Mouse (Mus musculus) right cerebral cortex, postnatal 25 days (tissue): Measurements from ENCODE around the gene Armcx4.
"Not testable (repeated sequence)": the region's sequence is repeated elsewhere in the genome, so short reads cannot be mapped to it uniquely, and the experiment has no call there.

Experiments
- DNase-seq: peaks from one replicate; pipeline ENCODE4 v3.0.0; 2022

The Armcx4 gene

DNA sequence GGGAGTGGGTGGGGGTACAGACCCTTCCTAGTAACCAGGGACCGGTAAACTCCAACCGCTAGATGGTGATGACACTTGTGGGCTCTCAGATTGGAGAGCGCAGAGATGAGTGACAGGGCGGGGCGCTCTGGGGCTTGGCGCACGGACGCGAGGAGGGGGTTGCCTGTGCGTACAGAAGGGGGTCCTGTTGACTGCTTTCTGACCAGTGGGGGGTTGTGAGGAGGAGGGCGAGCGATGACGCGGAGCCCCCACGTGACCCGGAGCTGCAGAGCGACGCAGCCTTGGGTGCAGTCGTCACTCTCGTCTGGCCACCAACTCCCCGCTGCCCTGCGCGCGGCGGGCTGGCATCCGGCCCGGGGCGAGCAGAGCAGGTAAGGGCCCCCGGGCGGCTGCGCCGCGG, at the start of gene Armcx4:
Gene Armcx4 (plus strand): TSS at position 253 of the 400 bp plus-strand sequence.
- peak; percentile 71 for DNase-seq

- DNase-seq, result no peak
Measured at GRCm38 (mm10) chrX:134641000-134641760, 45.1 kb upstream of the Armcx4 start.

GRCm38 (mm10) chrX:134646338-134646737, 40.0 kb upstream of the Armcx4 start:
- DNase-seq, result no peak

DNA sequence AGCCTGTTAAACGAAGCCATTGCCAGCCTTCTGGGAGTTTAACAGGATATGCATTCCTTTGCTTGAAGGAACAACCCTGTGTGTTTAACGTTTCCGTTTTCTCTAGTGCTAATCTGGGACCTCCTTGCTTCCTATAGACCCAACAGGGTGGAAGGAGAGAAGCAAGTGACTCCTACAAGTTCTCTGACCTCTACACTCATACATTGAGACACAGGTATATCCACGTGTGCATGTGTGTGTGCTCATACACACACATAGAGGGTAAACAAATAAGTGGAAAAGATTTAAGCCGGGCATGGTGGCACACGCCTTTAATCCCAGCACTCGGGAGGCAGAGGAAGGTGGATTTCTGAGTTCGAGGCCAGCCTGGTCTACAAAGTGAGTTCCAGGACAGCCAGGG, 38.9 kb upstream of the Armcx4 start:
- no peak for DNase-seq

- DNase-seq, result peak; percentile 28
Measured at GRCm38 (mm10) chrX:134648031-134648692, 38.2 kb upstream of the Armcx4 start.

GRCm38 (mm10) chrX:134652061-134652460, 34.3 kb upstream of the Armcx4 start:
- DNase-seq, result no peak

DNA sequence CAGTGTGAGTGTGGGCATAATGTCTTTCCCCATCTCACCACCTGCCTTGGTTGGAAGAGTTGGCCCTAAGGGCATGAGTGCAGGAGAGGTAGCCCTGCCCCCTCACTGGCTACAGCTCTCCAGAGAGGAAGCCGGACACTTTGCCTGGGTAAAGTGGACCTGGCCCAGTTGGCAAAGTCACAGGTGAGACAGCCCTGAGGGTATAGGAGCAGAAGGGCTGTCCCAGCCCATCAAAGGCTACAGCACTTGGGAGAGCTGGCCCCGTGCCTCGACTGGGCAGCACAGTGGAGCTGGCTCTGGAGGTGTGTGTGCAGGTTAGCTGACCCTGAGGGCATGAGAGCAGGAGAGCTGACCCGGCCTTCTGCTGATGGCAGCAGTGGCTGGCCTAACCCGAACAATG, 24.7 kb upstream of the Armcx4 start:
- no peak for DNase-seq

- DNase-seq, result no peak
Measured at GRCm38 (mm10) chrX:134675022-134675421, 11.3 kb upstream of the Armcx4 start.

DNA sequence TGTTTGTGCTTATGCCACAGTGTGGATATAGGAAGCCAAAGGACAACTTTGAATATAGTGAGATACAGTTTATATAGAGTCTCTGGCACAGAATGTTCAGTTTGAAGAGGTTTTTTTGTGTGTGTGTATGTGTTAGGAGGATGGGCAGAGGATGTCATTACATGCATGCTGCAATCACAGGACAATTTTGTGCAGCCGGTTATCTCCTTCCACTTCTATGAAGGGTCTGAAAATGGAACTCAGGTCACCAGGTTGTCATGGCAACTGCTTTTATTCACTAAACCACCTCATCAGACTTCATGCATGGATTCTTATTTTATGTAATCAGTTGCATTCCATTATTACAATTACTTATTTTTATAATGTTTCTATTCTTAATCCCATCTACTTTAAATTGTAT, 10.4 kb upstream of the Armcx4 start:
- DNase-seq, result no peak

DNA sequence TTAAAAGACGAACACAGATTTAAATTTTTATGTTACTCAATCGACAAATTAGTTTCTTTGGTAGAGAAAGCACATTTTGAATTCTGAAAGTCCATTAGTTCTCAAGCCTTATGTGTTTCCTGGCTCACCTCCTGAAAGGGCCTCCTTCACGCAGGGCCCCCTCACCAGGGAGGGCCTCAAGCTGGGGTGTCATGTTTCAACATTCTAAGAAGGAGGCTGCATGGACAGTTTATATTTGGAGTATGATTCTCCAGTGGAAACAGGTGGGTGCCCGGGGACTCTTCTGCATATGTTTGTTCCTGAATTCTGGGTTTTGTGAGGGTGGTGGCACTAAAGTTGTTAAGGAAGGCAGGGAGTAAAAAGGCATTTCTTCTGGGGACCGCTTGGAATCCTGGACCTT, 1.4 kb upstream of the Armcx4 start:
- DNase-seq, result no peak

- peak; percentile 22 for DNase-seq
Measured at GRCm38 (mm10) chrX:134686739-134687171, 436 bp downstream of the Armcx4 start.

DNA sequence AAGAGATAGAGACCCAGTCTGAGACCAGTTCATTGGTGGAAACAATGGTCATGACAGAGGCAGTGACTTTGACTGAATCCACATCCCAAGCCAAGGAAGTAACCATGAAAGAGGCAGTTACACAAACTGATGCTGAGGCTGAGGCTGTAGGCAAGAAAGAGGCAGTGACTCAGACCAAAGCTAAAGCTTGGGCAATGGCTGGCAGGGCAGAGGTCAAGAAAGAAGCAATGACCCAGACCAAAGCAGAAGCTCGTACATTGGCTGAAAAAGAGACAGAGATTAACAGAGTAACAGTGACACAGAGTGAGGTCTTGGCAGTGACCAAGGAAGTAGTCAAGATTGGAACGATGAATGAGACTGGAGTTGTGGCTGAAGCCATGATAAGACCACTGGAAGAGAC, 3.4 kb downstream of the Armcx4 start:
- DNase-seq, result no peak

DNA sequence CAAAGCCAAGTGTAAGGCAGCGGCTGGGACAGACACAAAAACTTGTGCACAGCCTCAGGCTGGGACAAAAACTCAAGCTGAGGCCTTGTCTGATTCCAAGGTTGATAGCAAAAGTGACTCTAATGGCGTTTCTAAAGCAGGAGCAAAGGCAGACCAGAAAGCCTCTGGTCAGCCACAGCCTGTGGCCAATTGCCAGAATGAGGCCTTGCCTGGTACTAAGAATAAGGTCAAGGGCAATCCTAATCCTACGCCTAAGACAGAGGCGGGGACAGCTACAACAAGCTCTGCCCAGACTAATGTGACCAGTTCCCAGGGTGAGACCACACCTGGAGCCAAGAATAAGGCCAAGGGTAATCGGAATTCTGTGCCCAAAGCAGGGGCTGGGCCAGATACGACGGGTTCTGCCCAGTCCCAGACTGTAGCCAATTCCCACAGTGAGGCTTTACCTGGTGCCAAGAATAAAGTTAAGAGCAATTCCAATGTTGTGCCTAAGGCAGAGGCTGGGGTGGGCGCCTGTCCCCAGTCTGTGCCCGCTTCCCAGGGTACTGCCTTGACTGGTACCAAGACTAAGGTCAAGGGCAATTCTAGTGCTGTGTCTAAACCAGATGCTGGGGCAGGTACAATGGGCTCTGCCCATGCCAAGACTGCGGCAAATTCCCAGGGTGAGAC, 4.7 kb downstream of the Armcx4 start:
- DNase-seq, result no peak

DNA sequence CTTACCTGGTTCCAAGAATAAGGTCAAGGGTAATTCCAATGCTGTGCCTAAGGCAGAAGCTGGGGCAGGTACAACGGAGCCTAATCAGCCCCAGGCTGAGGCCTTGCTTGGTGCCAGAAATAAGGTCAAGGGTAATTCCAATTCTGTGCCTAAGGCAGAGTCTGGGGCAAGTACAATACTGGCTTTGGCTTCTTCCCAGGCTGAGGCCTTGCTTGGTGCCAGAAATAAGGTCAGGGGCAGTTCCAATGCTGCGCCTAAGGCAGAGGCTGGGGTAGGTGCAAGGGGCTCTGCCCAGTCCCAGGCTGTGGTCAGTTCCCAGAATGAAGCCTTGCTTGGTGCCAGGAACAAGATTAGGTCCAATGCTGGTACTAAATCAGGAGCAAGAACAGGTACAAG, 5.2 kb downstream of the Armcx4 start:
- no peak for DNase-seq

GRCm38 (mm10) chrX:134716863-134717262, 30.5 kb downstream of the Armcx4 start:
- no peak for DNase-seq

- peak; percentile 52 for DNase-seq
Measured at GRCm38 (mm10) chrX:134717752-134718308, 31.5 kb downstream of the Armcx4 start, which contains the start of gene Armcx1. TSS of gene Armcx1 (plus strand) at chrX:134717963.

GRCm38 (mm10) chrX:134718524-134718923, 32.2 kb downstream of the Armcx4 start:
- DNase-seq, result peak; percentile 60

- DNase-seq, result not testable (repeated sequence)
Measured at GRCm38 (mm10) chrX:134723762-134724161, 37.4 kb downstream of the Armcx4 start.

DNA sequence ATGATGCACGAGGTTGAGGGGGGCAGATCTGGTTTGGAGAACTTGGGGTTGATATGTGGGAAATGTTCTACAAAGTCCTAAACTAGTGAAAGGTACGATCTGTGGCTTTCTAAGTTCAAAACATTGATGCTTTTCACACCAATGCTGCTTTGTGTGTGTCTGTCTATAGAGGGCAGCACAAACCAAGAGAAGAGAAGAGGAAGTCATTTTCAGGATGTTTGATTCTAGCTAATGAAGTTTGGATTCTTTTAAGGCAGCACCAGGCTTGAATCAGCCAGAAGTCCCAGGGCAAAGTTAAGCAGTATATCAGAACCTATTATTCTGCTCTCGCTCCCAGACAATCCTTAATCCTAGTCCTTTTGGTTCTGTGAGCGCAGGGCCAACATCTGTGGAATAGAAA, 43.5 kb downstream of the Armcx4 start:
- DNase-seq, result no peak

DNA sequence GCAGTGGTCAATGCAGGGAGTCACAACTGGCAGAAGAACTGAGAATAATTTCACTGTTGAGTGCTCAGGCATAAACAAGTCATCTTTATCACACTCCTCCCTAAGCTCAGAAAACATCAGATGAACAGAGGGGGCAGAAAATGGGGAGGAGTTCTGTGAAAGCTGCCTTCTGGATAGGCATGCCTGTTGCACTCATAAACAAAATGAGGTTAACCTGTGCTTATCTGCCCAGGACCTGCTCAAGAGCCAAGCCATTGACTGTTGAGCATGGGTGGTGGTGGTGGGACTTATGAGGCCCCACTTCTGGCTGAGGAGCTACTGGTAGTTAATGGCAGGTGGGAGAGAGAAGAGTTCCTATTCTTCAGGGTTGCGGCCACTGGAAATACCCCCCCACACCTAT, 51.5 kb downstream of the Armcx4 start:
- no peak for DNase-seq

GRCm38 (mm10) chrX:134739160-134739559, 52.8 kb downstream of the Armcx4 start:
- no peak for DNase-seq

DNA sequence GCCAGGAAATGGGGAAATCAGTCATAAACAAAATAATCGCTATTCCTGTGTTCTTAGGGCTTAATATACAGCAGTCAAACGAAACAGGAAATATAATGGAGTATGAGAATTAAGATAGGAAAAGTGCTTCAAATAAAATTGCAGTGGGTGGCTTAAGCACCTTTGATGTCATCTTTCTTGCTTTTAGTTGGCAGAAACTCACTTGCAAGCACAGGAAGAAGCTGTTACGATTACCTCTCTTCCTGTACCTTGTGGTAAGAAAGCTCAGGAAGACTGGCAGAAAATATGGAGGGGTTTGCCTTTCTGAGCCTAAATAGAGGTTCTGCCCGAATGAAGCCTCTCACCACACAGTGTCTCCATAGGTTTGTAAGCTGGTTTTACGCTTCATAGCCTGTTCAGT, 55.5 kb downstream of the Armcx4 start:
- no peak for DNase-seq
